Mouse (Mus musculus): ENCODE measurements at regions not wholly inside any gene's neighbourhood (a gene's known extent, or its start where the extent isn't known, plus 50 kb on each side); places are given as distances from the start of the nearest gene placed in this dataset.

- no peak for DNase-seq (ENCODE audit: low spot score in 2 of 2)
Measured at GRCm38 (mm10) chr11:44027046-44027445, 126.0 kb upstream of the Adra1b start.

- DNase-seq (ENCODE audit: low spot score in 2 of 2) = no peak
Measured at GRCm38 (mm10) chr11:44046083-44046482, 145.1 kb upstream of the Adra1b start.

- DNase-seq (ENCODE audit: low spot score in 2 of 2) = no peak
Measured at GRCm38 (mm10) chr11:44049253-44049976, 148.4 kb upstream of the Adra1b start.

GRCm38 (mm10) chr11:44052481-44052880 lies 151.5 kb upstream of the Adra1b start:
- DNase-seq (ENCODE audit: low spot score in 2 of 2) = no peak

- DNase-seq (ENCODE audit: low spot score in 2 of 2) = no peak
Measured at GRCm38 (mm10) chr11:44062446-44062845, 161.4 kb upstream of the Adra1b start.

GRCm38 (mm10) chr11:44066176-44066575 lies 165.2 kb upstream of the Adra1b start:
- no peak for DNase-seq (ENCODE audit: low spot score in 2 of 2)

- DNase-seq (ENCODE audit: low spot score in 2 of 2) = no peak
Measured at GRCm38 (mm10) chr11:44083716-44084115, 182.7 kb upstream of the Adra1b start.

- DNase-seq (ENCODE audit: low spot score in 2 of 2) = no peak
Measured at GRCm38 (mm10) chr11:44086951-44087350, 185.9 kb upstream of the Adra1b start.

- DNase-seq (ENCODE audit: low spot score in 2 of 2) = no peak
Measured at GRCm38 (mm10) chr11:44089514-44089913, 188.5 kb upstream of the Adra1b start.

GRCm38 (mm10) chr11:44095280-44095679 lies 194.3 kb upstream of the Adra1b start:
- DNase-seq (ENCODE audit: low spot score in 2 of 2) = no peak

- DNase-seq (ENCODE audit: low spot score in 2 of 2) = no peak
Measured at GRCm38 (mm10) chr11:44103188-44103840, 202.3 kb upstream of the Adra1b start.

GRCm38 (mm10) chr11:44103841-44104191 lies 202.8 kb upstream of the Adra1b start:
- no peak for DNase-seq (ENCODE audit: low spot score in 2 of 2)

GRCm38 (mm10) chr11:44106231-44106630 lies 205.2 kb upstream of the Adra1b start:
- no peak for DNase-seq (ENCODE audit: low spot score in 2 of 2)

- DNase-seq (ENCODE audit: low spot score in 2 of 2) = no peak
Measured at GRCm38 (mm10) chr11:44111525-44111924, 210.5 kb upstream of the Adra1b start.

GRCm38 (mm10) chr11:44127088-44127487 lies 226.1 kb upstream of the Adra1b start:
- DNase-seq (ENCODE audit: low spot score in 2 of 2) = no peak

GRCm38 (mm10) chr11:44128481-44128880 lies 227.5 kb upstream of the Adra1b start:
- no peak for DNase-seq (ENCODE audit: low spot score in 2 of 2)

GRCm38 (mm10) chr11:44133244-44133643 lies 232.2 kb upstream of the Adra1b start:
- no peak for DNase-seq (ENCODE audit: low spot score in 2 of 2)

- no peak for DNase-seq (ENCODE audit: low spot score in 2 of 2)
Measured at GRCm38 (mm10) chr11:44136024-44136423, 235.0 kb upstream of the Adra1b start.

GRCm38 (mm10) chr11:44142996-44143395 lies 242.0 kb upstream of the Adra1b start:
- no peak for DNase-seq (ENCODE audit: low spot score in 2 of 2)

- no peak for DNase-seq (ENCODE audit: low spot score in 2 of 2)
Measured at GRCm38 (mm10) chr11:44144477-44144876, 243.5 kb upstream of the Adra1b start.

- no peak for DNase-seq (ENCODE audit: low spot score in 2 of 2)
Measured at GRCm38 (mm10) chr11:44146419-44146818, 245.4 kb upstream of the Adra1b start.

- DNase-seq (ENCODE audit: low spot score in 2 of 2) = no peak
Measured at GRCm38 (mm10) chr11:44153576-44153975, 246.3 kb upstream of the Il12b start.

GRCm38 (mm10) chr11:44155591-44155990 lies 244.3 kb upstream of the Il12b start:
- no peak for DNase-seq (ENCODE audit: low spot score in 2 of 2)

- no peak for DNase-seq (ENCODE audit: low spot score in 2 of 2)
Measured at GRCm38 (mm10) chr11:44156081-44156480, 243.8 kb upstream of the Il12b start.
